Mouse (Mus musculus): Measurements from ENCODE around the gene Gchfr.

- TF ChIP-seq CTCF (conservative IDR thresholded peaks at IDR 0.05; ENCODE audit: low read length) (no peak), POU5F1 (IDR thresholded peaks at IDR 0.05; ENCODE audit: borderline replicate concordance, low read length) (no peak)
These were observed 31.4 kb downstream of the Gchfr start for GRCm38 (mm10) chr2:119198934-119199333.

All from E14TG2a.4 (cell line).